Mouse (Mus musculus) ES-E14 (cell line): ENCODE results near the gene Slmap.

ENCODE experiments used
- HCFC1 ChIP-seq: IDR thresholded peaks from 2 replicates; pipeline ENCODE4 v1.6.1; 2012; ENCODE audit warnings: low read length, inconsistent platforms, borderline replicate concordance; ENCODE audit not compliant: insufficient read depth
- MAFK ChIP-seq: IDR thresholded peaks from 2 replicates; pipeline ENCODE4 v1.6.1; 2014; ENCODE audit warnings: mild to moderate bottlenecking, low read depth, low read length, inconsistent platforms; ENCODE audit not compliant: insufficient read depth

- TF ChIP-seq MAFK, result no peak
- TF ChIP-seq HCFC1, result no peak
Observed at GRCm38 (mm10) chr14:26454851-26455250, 79.9 kb downstream of the Slmap start.
